Mouse (Mus musculus) liver, embryonic 14.5 days (tissue): ENCODE data around the gene Islr. TPM values are rescaled to one million over a fixed set of nuclear protein-coding genes. Genes with fewer than 3 reads are reported as not detected.

Experiments
- ATAC-seq: fragments of 200-750 bp; cut with Nextera tagmentation; 2 replicates; pipeline ENCODE4 v1.8.0; 2017; ENCODE audit warnings: moderate number of reproducible peaks, mild to moderate bottlenecking, moderate library complexity; ENCODE audit not compliant: insufficient read depth
- DNase-seq, 3 experiments: peaks; one replicate each; pipeline ENCODE4 v3.0.0-alpha.2; 2012 to 2013; ENCODE audit warnings: low read depth in 3 of 3, low spot score in 3 of 3
- H3K27ac ChIP-seq: fragments of 300-500 bp; sonication (generic); 2 replicates; pipeline ENCODE4 v1.5.1; 2014; ENCODE audit warnings: moderate library complexity, mild to moderate bottlenecking, control low read depth, inconsistent platforms
- H3K27me3 ChIP-seq: fragments of 300-500 bp; sonication (generic); 2 replicates; pipeline ENCODE4 v1.6.1; 2014; ENCODE audit warnings: mild to moderate bottlenecking, low read length, moderate library complexity; ENCODE audit not compliant: control insufficient read depth, insufficient read depth
- H3K36me3 ChIP-seq: fragments of 300-500 bp; sonication (generic); replicated peaks from 2 replicates; pipeline ENCODE4 v1.6.1; 2014; ENCODE audit warnings: low read depth; ENCODE audit not compliant: control insufficient read depth, insufficient read depth
- H3K4me1 ChIP-seq, 2 experiments: fragments of 200-500 bp in 1 of 2; fragments of 300-500 bp in 1 of 2; sonication (generic) in 1 of 2; replicated peaks; 2 replicates each; pipeline ENCODE4 v1.6.1; 2012 to 2014; ENCODE audit warnings: antibody characterized with exemption in 1 of 2, inconsistent platforms in 1 of 2, low read length in 1 of 2; ENCODE audit not compliant: control insufficient read depth in 2 of 2, insufficient read depth in 2 of 2
- H3K4me2 ChIP-seq: fragments of 300-500 bp; sonication (generic); 2 replicates; pipeline ENCODE4 v1.6.1; 2014; ENCODE audit warnings: low read depth, mild to moderate bottlenecking, control low read depth, moderate library complexity
- H3K4me3 ChIP-seq, 2 experiments: fragments of 200-500 bp in 1 of 2; fragments of 300-500 bp in 1 of 2; sonication (generic) in 1 of 2; 2 replicates each; pipeline ENCODE4 v1.5.1; 2012 to 2014; ENCODE audit warnings: low read depth in 2 of 2, low read length in 2 of 2, mild to moderate bottlenecking in 2 of 2, control low read depth in 1 of 2, inconsistent platforms in 1 of 2, moderate library complexity in 1 of 2; ENCODE audit not compliant: insufficient read depth in 1 of 2
- H3K9ac ChIP-seq: fragments of 300-500 bp; sonication (generic); replicated peaks from 2 replicates; pipeline ENCODE4 v1.6.1; 2014; ENCODE audit warnings: mild to moderate bottlenecking, control low read depth, moderate library complexity
- H3K9me3 ChIP-seq: fragments of 300-500 bp; sonication (generic); 2 replicates; pipeline ENCODE4 v1.6.1; 2016; ENCODE audit warnings: low read length, mixed read lengths; ENCODE audit not compliant: control insufficient read depth
- CTCF ChIP-seq: IDR thresholded peaks from 2 replicates; pipeline ENCODE4 v1.5.1; 2016; ENCODE audit warnings: antibody characterized with exemption, low read depth, control low read depth
- EP300 ChIP-seq: IDR thresholded peaks from 2 replicates; pipeline ENCODE4 v1.6.1; 2016; ENCODE audit warnings: antibody characterized with exemption, low read depth
- WGBS: fragments of 180-500 bp; shearing (Covaris S2); extraction: QIAGEN DNeasy Blood & Tissue Kit; methylation state at CpG from one replicate; pipeline ENCODE4 v1.1.7; 2014; ENCODE audit not compliant: insufficient replicate concordance; 5-methylcytosine and 5-hydroxymethylcytosine counted together
- microRNA-seq: library from miRNA; unstranded; fragments of <30 nt; microRNA quantifications from one replicate; pipeline ENCODE4, GENCODE M21; 2016
- polyA plus RNA-seq, 2 experiments: library from polyadenylated mRNA; depleted of rRNA in 1 of 2; stranded (reverse) in 1 of 2; unstranded in 1 of 2; fragments of >200 nt; fragmentation: Nextera tagmentation in 1 of 2; extraction: Ambion mirVana in 1 of 2; gene quantifications; 2 replicates each; pipeline versions ENCODE4 v1.2.1 to v1.2.3; 2012 to 2014

Islr gene
- polyA plus RNA-seq, 2 experiments = 1.1 to 3.6 TPM

DNA sequence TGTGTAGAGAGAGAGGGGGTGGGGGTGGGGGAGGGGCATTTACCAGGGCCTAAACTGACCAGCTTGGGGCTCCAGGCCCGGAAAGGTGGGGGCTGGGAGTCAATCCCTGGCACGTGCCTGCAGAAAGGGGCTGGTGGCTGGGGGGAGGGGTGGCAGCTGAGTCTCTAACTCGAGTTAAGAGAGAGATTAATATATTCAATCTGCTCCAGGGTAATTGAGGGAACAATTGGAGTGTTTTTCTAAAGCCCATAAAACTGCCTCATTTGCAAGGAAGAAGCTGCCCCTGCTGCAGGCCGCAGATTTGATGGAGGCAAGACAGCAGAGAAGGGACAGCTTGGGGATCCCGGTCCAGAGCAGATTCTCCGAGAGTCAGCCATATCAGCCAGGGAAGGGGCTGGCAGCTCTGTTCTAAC lies 91.2 kb downstream of the Islr start:
- Histone ChIP-seq H3K27me3 (peaks cover 18% of the 10 kb centered on the region), H3K4me1 (peaks cover 0 to 6% of the 10 kb centered on the region in 2 experiments; a peak in 2 of 4 replicates), H3K9ac (no peak overlapping the region), H3K4me2 (no peak overlapping the region), H3K9me3 (no peaks in the 10 kb centered on the region), H3K36me3 (no peaks in the 10 kb centered on the region), H3K27ac (no peak overlapping the region), H3K4me3 (no peak overlapping the region)
- TF ChIP-seq EP300 (no peak), CTCF (no peak)
- no peak for DNase-seq
- no peak for ATAC-seq
- WGBS = 10% methylated on average over 6 of the region's 6 CpGs

- ATAC-seq = no peak
- Histone ChIP-seq H3K36me3 (no peaks in the 10 kb centered on the region), H3K4me1 (peaks cover 0 to 6% of the 10 kb centered on the region in 2 experiments; a peak in 2 of 4 replicates), H3K9ac (no peak overlapping the region), H3K27ac (no peak overlapping the region), H3K27me3 (peaks cover 18% of the 10 kb centered on the region), H3K4me2 (no peak overlapping the region), H3K9me3 (no peaks in the 10 kb centered on the region), H3K4me3 (no peak overlapping the region)
- TF ChIP-seq CTCF (no peak), EP300 (no peak)
- DNase-seq = no peak
- WGBS = 18% methylated on average over 6 of the region's 6 CpGs
Measured at GRCm38 (mm10) chr9:58112321-58112751, 91.8 kb downstream of the Islr start.

GRCm38 (mm10) chr9:58111431-58111830 lies 92.7 kb downstream of the Islr start:
- Histone ChIP-seq H3K9ac (no peak overlapping the region), H3K36me3 (no peaks in the 10 kb centered on the region), H3K27ac (no peak overlapping the region), H3K27me3 (peaks cover 18% of the 10 kb centered on the region), H3K4me1 (peaks cover 0 to 6% of the 10 kb centered on the region in 2 experiments; a peak in 2 of 4 replicates), H3K4me3 (no peak overlapping the region), H3K4me2 (no peak overlapping the region), H3K9me3 (no peaks in the 10 kb centered on the region)
- DNase-seq = no peak
- 42% methylated on average over 6 of the region's 6 CpGs for WGBS
- no peak for TF ChIP-seq CTCF
- no peak for TF ChIP-seq EP300
- ATAC-seq = no peak

- 67% methylated on average over 5 of the region's 5 CpGs for WGBS
- H3K27me3 ChIP-seq = peaks cover 18% of the 10 kb centered on the region
Measured at GRCm38 (mm10) chr9:58110787-58111186, 93.3 kb downstream of the Islr start.

GRCm38 (mm10) chr9:58107494-58107893 lies 96.6 kb downstream of the Islr start:
- WGBS = 56% methylated on average over 5 of the region's 5 CpGs
- Histone ChIP-seq H3K4me1 (no peaks in the 10 kb centered on the region), H3K27me3 (no peaks in the 10 kb centered on the region), H3K27ac (no peak overlapping the region), H3K36me3 (no peaks in the 10 kb centered on the region), H3K9me3 (no peaks in the 10 kb centered on the region), H3K9ac (no peak overlapping the region), H3K4me3 (no peak overlapping the region), H3K4me2 (no peak overlapping the region)
- ATAC-seq (no peak), DNase-seq (no peak)
- no peak for TF ChIP-seq CTCF
- no peak for TF ChIP-seq EP300

More at GRCm38 (mm10) chr9:58110787-58111186, 93.3 kb downstream of the Islr start:
- H3K4me3 ChIP-seq = no peak overlapping the region
- H3K4me2 ChIP-seq = no peak overlapping the region
- H3K9me3 ChIP-seq = no peaks in the 10 kb centered on the region
- no peaks in the 10 kb centered on the region for H3K36me3 ChIP-seq
- TF ChIP-seq CTCF (no peak), EP300 (no peak)
- no peak overlapping the region for H3K27ac ChIP-seq
- H3K9ac ChIP-seq = no peak overlapping the region
- peaks cover 0 to 1% of the 10 kb centered on the region in 2 experiments; a peak in 2 of 4 replicates for H3K4me1 ChIP-seq
- no peak for DNase-seq
- ATAC-seq = no peak

Small RNA genes within 50 kb of the gene (microRNA-seq; reads per million reads assigned to microRNA genes)
- gene Mir6385 = not detected

Other genes starting within 250 kb of the Islr start
- gene Cyp11a1, start 197.9 kb downstream of the Islr start, polyA plus RNA-seq (2012; rRNA removed) = 0.32 and 0.37 TPM in 2 replicates
- gene Cyp11a1, start 197.9 kb downstream of the Islr start, polyA plus RNA-seq (2014; fragmentation: Nextera tagmentation; extraction: Ambion mirVana) = 0.49 and 0.55 TPM in 2 replicates
- gene Stra6, start 140.5 kb downstream of the Islr start, polyA plus RNA-seq (2012; rRNA removed) = 0.07 TPM in 1 of 2 replicates, not detected in the other
- gene Stra6, start 140.5 kb downstream of the Islr start, polyA plus RNA-seq (2014; fragmentation: Nextera tagmentation; extraction: Ambion mirVana) = not detected in 2 replicates
- gene Ccdc33, start 85.5 kb downstream of the Islr start, polyA plus RNA-seq (2012; rRNA removed) = not detected in 2 replicates
- gene Ccdc33, start 85.5 kb downstream of the Islr start, polyA plus RNA-seq (2014; fragmentation: Nextera tagmentation; extraction: Ambion mirVana) = not detected in 2 replicates
- 0.03 and 0.35 TPM in 2 replicates for gene Islr2, start within 50 bp of the Islr start, polyA plus RNA-seq (2012; rRNA removed)
- gene Islr2, start within 50 bp of the Islr start, polyA plus RNA-seq (2014; fragmentation: Nextera tagmentation; extraction: Ambion mirVana) = not detected in 2 replicates
- 16.7 and 17.6 TPM in 2 replicates for gene Pml, start 45.5 kb upstream of the Islr start, polyA plus RNA-seq (2012; rRNA removed)
- 17.1 and 19.3 TPM in 2 replicates for gene Pml, start 45.5 kb upstream of the Islr start, polyA plus RNA-seq (2014; fragmentation: Nextera tagmentation; extraction: Ambion mirVana)
- 4.1 and 4.8 TPM in 2 replicates for gene Stoml1, start 48.9 kb upstream of the Islr start, polyA plus RNA-seq (2012; rRNA removed)
- 2.5 and 3.8 TPM in 2 replicates for gene Stoml1, start 48.9 kb upstream of the Islr start, polyA plus RNA-seq (2014; fragmentation: Nextera tagmentation; extraction: Ambion mirVana)
- gene Loxl1, start 108.9 kb upstream of the Islr start, polyA plus RNA-seq (2012; rRNA removed) = 0.89 and 1.2 TPM in 2 replicates
- gene Loxl1, start 108.9 kb upstream of the Islr start, polyA plus RNA-seq (2014; fragmentation: Nextera tagmentation; extraction: Ambion mirVana) = 0.80 and 1.1 TPM in 2 replicates
- gene Tbc1d21, start 166.1 kb upstream of the Islr start, polyA plus RNA-seq (2012; rRNA removed) = not detected in 2 replicates
- not detected in 2 replicates for gene Tbc1d21, start 166.1 kb upstream of the Islr start, polyA plus RNA-seq (2014; fragmentation: Nextera tagmentation; extraction: Ambion mirVana)